Mouse (Mus musculus): ENCODE data around the gene Sept1. TPM values are rescaled to one million over a fixed set of nuclear protein-coding genes. Genes with fewer than 3 reads are reported as not detected.
A peak's percentile ranks its signal among the peaks of the same experiment; 100 is the strongest.

The Sept1 gene
- total and polyA plus RNA-seq, 2 experiments from 2014 or later: 0.22 to 5.3 TPM

- ATAC-seq (ENCODE audit: low FRiP score) (no peak), DNase-seq (ENCODE audit: low spot score) (no peak)
- peak overlapping the region; percentile 66 for H3K4me3 ChIP-seq (ENCODE audit: low read depth, low read length)
- no peaks in the 10 kb centered on the region for H3K27me3 ChIP-seq (ENCODE audit: insufficient read depth, low read length)
- peaks cover 40% of the 10 kb centered on the region for H3K36me3 ChIP-seq (ENCODE audit: insufficient read depth, low read length)
- H3K9me3 ChIP-seq (ENCODE audit: low read length): no peaks in the 10 kb centered on the region
- H3K9ac ChIP-seq (replicated peaks; ENCODE audit: low read length, poor library complexity, severe bottlenecking): peak overlapping the region; percentile 74; the same call in 1 of the 2 replicates
- peak overlapping the region; percentile 93; the same call in 1 of the 2 replicates for H3K27ac ChIP-seq (ENCODE audit: low read depth, low read length)
- peaks cover 7% of the 10 kb centered on the region for H3K4me1 ChIP-seq (ENCODE audit: insufficient read depth, low read length)
- WGBS: 93% methylated on average over 7 of the region's 7 CpGs
- TF ChIP-seq CTCF (IDR thresholded peaks at IDR 0.05): no peak
- peak overlapping the region; percentile 75 for H3K4me2 ChIP-seq (ENCODE audit: low read depth, low read length, poor library complexity, severe bottlenecking)
Observed at GRCm38 (mm10) chr7:127194633-127195029, 38.3 kb downstream of the Sept1 start.

- no peak overlapping the region for H3K27ac ChIP-seq (ENCODE audit: low read depth, low read length)
- H3K27me3 ChIP-seq (ENCODE audit: insufficient read depth, low read length): no peaks in the 10 kb centered on the region
- no peak overlapping the region for H3K4me3 ChIP-seq (ENCODE audit: low read depth, low read length)
- peak overlapping the region; percentile 75 for H3K4me2 ChIP-seq (ENCODE audit: low read depth, low read length, poor library complexity, severe bottlenecking)
- no peak overlapping the region for H3K9ac ChIP-seq (replicated peaks; ENCODE audit: low read length, poor library complexity, severe bottlenecking)
- DNase-seq (ENCODE audit: low spot score) (no peak), ATAC-seq (ENCODE audit: low FRiP score) (no peak)
- H3K4me1 ChIP-seq (ENCODE audit: insufficient read depth, low read length): peaks cover 7% of the 10 kb centered on the region
- WGBS: 95% methylated on average over 17 of the region's 17 CpGs
- H3K36me3 ChIP-seq (ENCODE audit: insufficient read depth, low read length): peaks cover 35% of the 10 kb centered on the region
- TF ChIP-seq CTCF (IDR thresholded peaks at IDR 0.05): no peak
- no peaks in the 10 kb centered on the region for H3K9me3 ChIP-seq (ENCODE audit: low read length)
Observed at GRCm38 (mm10) chr7:127194011-127194632, 38.8 kb downstream of the Sept1 start.

GRCm38 (mm10) chr7:127192989-127193388 lies 39.9 kb downstream of the Sept1 start:
- Histone ChIP-seq H3K9ac (replicated peaks; ENCODE audit: low read length, poor library complexity, severe bottlenecking) (no peak overlapping the region), H3K4me2 (ENCODE audit: low read depth, low read length, poor library complexity, severe bottlenecking) (no peak overlapping the region), H3K9me3 (ENCODE audit: low read length) (no peaks in the 10 kb centered on the region), H3K36me3 (ENCODE audit: insufficient read depth, low read length) (peaks cover 23% of the 10 kb centered on the region), H3K4me1 (ENCODE audit: insufficient read depth, low read length) (peaks cover 7% of the 10 kb centered on the region), H3K27ac (ENCODE audit: low read depth, low read length) (no peak overlapping the region), H3K4me3 (ENCODE audit: low read depth, low read length) (no peak overlapping the region), H3K27me3 (ENCODE audit: insufficient read depth, low read length) (no peaks in the 10 kb centered on the region)
- DNase-seq (ENCODE audit: low spot score) (no peak), ATAC-seq (ENCODE audit: low FRiP score) (no peak)
- no peak for TF ChIP-seq CTCF (IDR thresholded peaks at IDR 0.05)
- 97% methylated on average over 5 of the region's 5 CpGs for WGBS

GRCm38 (mm10) chr7:127190672-127191071 lies 42.3 kb downstream of the Sept1 start:
- H3K36me3 ChIP-seq (ENCODE audit: insufficient read depth, low read length): peaks cover 13% of the 10 kb centered on the region; the same call in 1 of the 2 replicates
- no peak for TF ChIP-seq CTCF (IDR thresholded peaks at IDR 0.05)
- H3K9me3 ChIP-seq (ENCODE audit: low read length): no peaks in the 10 kb centered on the region
- H3K9ac ChIP-seq (replicated peaks; ENCODE audit: low read length, poor library complexity, severe bottlenecking): no peak overlapping the region
- no peak overlapping the region for H3K4me2 ChIP-seq (ENCODE audit: low read depth, low read length, poor library complexity, severe bottlenecking)
- 90% methylated on average over 6 of the region's 6 CpGs for WGBS
- peaks cover 7% of the 10 kb centered on the region for H3K4me1 ChIP-seq (ENCODE audit: insufficient read depth, low read length)
- no peak for ATAC-seq (ENCODE audit: low FRiP score)
- H3K27me3 ChIP-seq (ENCODE audit: insufficient read depth, low read length): no peaks in the 10 kb centered on the region
- no peak for DNase-seq (ENCODE audit: low spot score)
- no peak overlapping the region for H3K4me3 ChIP-seq (ENCODE audit: low read depth, low read length)
- H3K27ac ChIP-seq (ENCODE audit: low read depth, low read length): no peak overlapping the region

GRCm38 (mm10) chr7:127188305-127189276 lies 44.3 kb downstream of the Sept1 start:
- no peaks in the 10 kb centered on the region for H3K27me3 ChIP-seq (ENCODE audit: insufficient read depth, low read length)
- H3K27ac ChIP-seq (ENCODE audit: low read depth, low read length): no peak overlapping the region
- H3K4me2 ChIP-seq (ENCODE audit: low read depth, low read length, poor library complexity, severe bottlenecking): no peak overlapping the region
- no peak for TF ChIP-seq CTCF (IDR thresholded peaks at IDR 0.05)
- H3K4me1 ChIP-seq (ENCODE audit: insufficient read depth, low read length): no peaks in the 10 kb centered on the region
- 86% methylated on average over 17 of the region's 17 CpGs for WGBS
- H3K9me3 ChIP-seq (ENCODE audit: low read length): no peaks in the 10 kb centered on the region
- H3K4me3 ChIP-seq (ENCODE audit: low read depth, low read length): no peak overlapping the region
- DNase-seq (ENCODE audit: low spot score) (no peak), ATAC-seq (ENCODE audit: low FRiP score) (no peak)
- H3K9ac ChIP-seq (replicated peaks; ENCODE audit: low read length, poor library complexity, severe bottlenecking): no peak overlapping the region
- H3K36me3 ChIP-seq (ENCODE audit: insufficient read depth, low read length): peaks cover 13% of the 10 kb centered on the region; the same call in 1 of the 2 replicates

GRCm38 (mm10) chr7:127187351-127187750 lies 45.6 kb downstream of the Sept1 start:
- H3K9ac ChIP-seq (replicated peaks; ENCODE audit: low read length, poor library complexity, severe bottlenecking): no peak overlapping the region
- no peak overlapping the region for H3K27ac ChIP-seq (ENCODE audit: low read depth, low read length)
- no peak overlapping the region for H3K4me3 ChIP-seq (ENCODE audit: low read depth, low read length)
- H3K4me1 ChIP-seq (ENCODE audit: insufficient read depth, low read length): no peaks in the 10 kb centered on the region
- TF ChIP-seq CTCF (IDR thresholded peaks at IDR 0.05): no peak
- DNase-seq (ENCODE audit: low spot score) (no peak), ATAC-seq (ENCODE audit: low FRiP score) (no peak)
- no peaks in the 10 kb centered on the region for H3K9me3 ChIP-seq (ENCODE audit: low read length)
- H3K4me2 ChIP-seq (ENCODE audit: low read depth, low read length, poor library complexity, severe bottlenecking): no peak overlapping the region
- WGBS: 70% methylated on average over 10 of the region's 10 CpGs
- H3K27me3 ChIP-seq (ENCODE audit: insufficient read depth, low read length): no peaks in the 10 kb centered on the region
- H3K36me3 ChIP-seq (ENCODE audit: insufficient read depth, low read length): peaks cover 8% of the 10 kb centered on the region; the same call in 1 of the 2 replicates

Data from midbrain, postnatal 0 days (tissue).